Mouse (Mus musculus): ENCODE measurements around the gene Casc1.

Casc1 gene

GRCm38 (mm10) chr6:145210816-145211338, at the start of gene Casc1, which contains the start of gene Etfrf1:
Casc1 (minus strand) TSS chr6:145211005.
Etfrf1 (plus strand) TSS chr6:145211134.
- DNase-seq (ENCODE audit: low spot score in 2 of 2) = peak; percentile 91 to 98

GRCm38 (mm10) chr6:145256701-145257073, 45.9 kb upstream of the Casc1 start:
- no peak for DNase-seq (ENCODE audit: low spot score in 2 of 2)

- no peak for DNase-seq (ENCODE audit: low spot score in 2 of 2)
Measured at GRCm38 (mm10) chr6:145255952-145256700, 45.3 kb upstream of the Casc1 start.

GRCm38 (mm10) chr6:145250820-145251219, 40.0 kb upstream of the Casc1 start:
- DNase-seq (ENCODE audit: low spot score in 2 of 2) = peak in 1 of 2 experiments; percentile 35

- DNase-seq (ENCODE audit: low spot score in 2 of 2) = peak; percentile 92 to 95
Measured at GRCm38 (mm10) chr6:145250185-145250791, 39.5 kb upstream of the Casc1 start, which contains the start of gene Kras. Kras (minus strand) TSS chr6:145250239.

GRCm38 (mm10) chr6:145249291-145250184, 38.7 kb upstream of the Casc1 start:
- peak; percentile 75 to 78 for DNase-seq (ENCODE audit: low spot score in 2 of 2)

- no peak for DNase-seq (ENCODE audit: low spot score in 2 of 2)
Measured at GRCm38 (mm10) chr6:145247886-145248285, 37.1 kb upstream of the Casc1 start.

- no peak for DNase-seq (ENCODE audit: low spot score in 2 of 2)
Measured at GRCm38 (mm10) chr6:145246841-145247240, 36.0 kb upstream of the Casc1 start.

- DNase-seq (ENCODE audit: low spot score in 2 of 2) = no peak
Measured at GRCm38 (mm10) chr6:145242521-145242920, 31.7 kb upstream of the Casc1 start.

GRCm38 (mm10) chr6:145240285-145240684, 29.5 kb upstream of the Casc1 start:
- no peak for DNase-seq (ENCODE audit: low spot score in 2 of 2)

GRCm38 (mm10) chr6:145237148-145237547, 26.3 kb upstream of the Casc1 start:
- no peak for DNase-seq (ENCODE audit: low spot score in 2 of 2)

GRCm38 (mm10) chr6:145235367-145235766, 24.6 kb upstream of the Casc1 start:
- no peak for DNase-seq (ENCODE audit: low spot score in 2 of 2)

- no peak for DNase-seq (ENCODE audit: low spot score in 2 of 2)
Measured at GRCm38 (mm10) chr6:145234391-145234790, 23.6 kb upstream of the Casc1 start.

GRCm38 (mm10) chr6:145226296-145226695, 15.5 kb upstream of the Casc1 start:
- DNase-seq (ENCODE audit: low spot score in 2 of 2) = no peak

GRCm38 (mm10) chr6:145224246-145224645, 13.4 kb upstream of the Casc1 start:
- no peak for DNase-seq (ENCODE audit: low spot score in 2 of 2)

- DNase-seq (ENCODE audit: low spot score in 2 of 2) = no peak
Measured at GRCm38 (mm10) chr6:145215826-145216225, 5.0 kb upstream of the Casc1 start.

GRCm38 (mm10) chr6:145213916-145214315, 3.1 kb upstream of the Casc1 start:
- DNase-seq (ENCODE audit: low spot score in 2 of 2) = no peak

GRCm38 (mm10) chr6:145211376-145212305, 836 bp upstream of the Casc1 start:
- peak in 1 of 2 experiments; percentile 27 for DNase-seq (ENCODE audit: low spot score in 2 of 2)

GRCm38 (mm10) chr6:145210056-145210680, 637 bp downstream of the Casc1 start:
- no peak for DNase-seq (ENCODE audit: low spot score in 2 of 2)

- no peak for DNase-seq (ENCODE audit: low spot score in 2 of 2)
Measured at GRCm38 (mm10) chr6:145205142-145205541, 5.7 kb downstream of the Casc1 start.

All from spleen, postnatal 10 days (tissue).